Mouse (Mus musculus) spleen, adult 2 months (tissue): ENCODE measurements around the gene Gm20388.

ENCODE experiments used
- CTCF ChIP-seq: fragments of 200-500 bp; IDR thresholded peaks from 2 replicates; pipeline ENCODE4 v1.5.1; 2011; ENCODE audit warnings: mild to moderate bottlenecking, inconsistent platforms; ENCODE audit not compliant: insufficient read depth, insufficient read length, insufficient replicate concordance; ENCODE audit errors: extremely low read depth
- POLR2A ChIP-seq: fragments of 200-500 bp; IDR thresholded peaks from 2 replicates; pipeline ENCODE4 v1.6.1; 2011; ENCODE audit warnings: low read depth, low read length, inconsistent platforms

GRCm38 (mm10) chr8:119912643-119913042 is 2.0 kb downstream of the Gm20388 start:
- TF ChIP-seq POLR2A (no peak), CTCF (no peak)
